Mouse (Mus musculus): ENCODE results near the gene Hoxb5.

Hoxb5 gene

DNA sequence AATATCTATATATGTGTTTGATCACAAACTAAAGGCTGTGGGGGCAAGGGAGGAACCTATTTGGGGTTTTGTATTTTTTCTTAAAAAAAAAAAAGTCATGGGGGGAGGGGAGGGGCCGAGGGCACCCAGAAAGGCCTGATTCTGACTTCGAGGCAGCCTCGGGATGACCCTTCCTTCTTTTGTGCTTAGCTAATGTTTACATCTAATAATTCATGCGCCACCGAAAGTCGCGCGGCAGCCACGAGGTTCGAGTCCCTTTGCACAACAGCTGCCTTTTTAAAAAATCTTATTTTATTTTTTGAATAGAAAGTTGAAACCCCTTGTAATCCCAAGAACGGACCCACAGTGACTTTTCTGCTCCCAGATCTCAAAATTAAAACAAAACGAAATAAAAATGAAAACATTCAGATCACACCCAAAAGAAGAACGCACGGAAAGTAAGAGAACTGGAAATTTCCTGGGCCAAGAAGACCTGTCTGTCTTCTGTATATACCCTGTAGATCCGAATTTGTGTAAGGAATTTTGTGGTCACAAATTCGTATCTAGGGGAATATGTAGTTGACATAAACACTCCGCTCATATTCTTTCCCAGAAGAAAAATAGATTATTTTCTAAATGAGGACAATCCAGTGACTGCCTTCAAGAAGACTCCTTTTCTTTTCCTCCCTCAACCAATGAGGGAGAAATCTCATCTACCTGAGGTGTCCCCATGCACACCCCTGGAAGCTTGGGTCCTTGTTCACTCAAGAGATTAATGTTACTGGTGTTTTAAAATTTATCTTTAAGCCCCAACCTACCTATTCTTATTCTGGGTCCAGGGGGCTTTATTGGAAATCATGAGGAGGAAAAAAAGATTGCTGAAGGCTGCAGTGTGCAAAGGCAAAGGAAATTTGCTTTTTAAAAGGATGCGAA is 13.8 kb downstream of the Hoxb5 start:
- no peak for DNase-seq (ENCODE audit: extremely low read depth, insufficient read length, low spot score)

- no peak for DNase-seq (ENCODE audit: extremely low read depth, insufficient read length, low spot score)
Measured at GRCm38 (mm10) chr11:96317608-96318367, 14.7 kb downstream of the Hoxb5 start, which contains the start of gene Hoxb4. Gene Hoxb4 (plus strand): TSS chr11:96318267.

DNA sequence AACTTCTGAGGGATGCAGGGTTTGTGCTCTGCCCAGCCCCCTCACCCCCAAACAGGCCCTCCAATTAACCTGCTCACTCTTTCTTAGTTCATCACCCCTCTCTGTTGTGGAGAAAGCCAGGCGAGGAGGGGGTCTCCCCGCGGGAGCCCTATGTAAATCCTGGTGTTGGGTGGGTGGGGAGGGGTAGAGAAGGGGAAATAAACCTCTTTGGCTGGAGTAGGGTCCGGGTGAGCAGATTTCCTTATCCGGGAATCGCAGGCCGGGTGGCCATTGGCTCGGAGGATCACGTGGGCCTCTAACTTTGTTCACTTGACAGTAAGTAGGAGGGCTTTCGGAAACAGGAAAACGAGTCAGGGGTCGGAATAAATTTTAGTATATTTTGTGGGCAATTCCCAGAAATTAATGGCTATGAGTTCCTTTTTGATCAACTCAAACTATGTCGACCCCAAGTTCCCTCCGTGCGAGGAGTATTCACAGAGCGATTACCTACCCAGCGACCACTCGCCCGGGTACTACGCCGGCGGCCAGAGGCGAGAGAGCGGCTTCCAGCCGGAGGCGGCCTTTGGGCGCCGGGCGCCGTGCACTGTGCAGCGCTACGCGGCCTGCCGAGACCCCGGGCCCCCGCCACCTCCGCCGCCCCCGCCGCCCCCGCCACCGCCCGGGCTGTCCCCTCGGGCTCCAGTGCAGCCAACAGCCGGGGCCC is 15.4 kb downstream of the Hoxb5 start:
- DNase-seq (ENCODE audit: extremely low read depth, insufficient read length, low spot score), result peak; percentile 68

DNA sequence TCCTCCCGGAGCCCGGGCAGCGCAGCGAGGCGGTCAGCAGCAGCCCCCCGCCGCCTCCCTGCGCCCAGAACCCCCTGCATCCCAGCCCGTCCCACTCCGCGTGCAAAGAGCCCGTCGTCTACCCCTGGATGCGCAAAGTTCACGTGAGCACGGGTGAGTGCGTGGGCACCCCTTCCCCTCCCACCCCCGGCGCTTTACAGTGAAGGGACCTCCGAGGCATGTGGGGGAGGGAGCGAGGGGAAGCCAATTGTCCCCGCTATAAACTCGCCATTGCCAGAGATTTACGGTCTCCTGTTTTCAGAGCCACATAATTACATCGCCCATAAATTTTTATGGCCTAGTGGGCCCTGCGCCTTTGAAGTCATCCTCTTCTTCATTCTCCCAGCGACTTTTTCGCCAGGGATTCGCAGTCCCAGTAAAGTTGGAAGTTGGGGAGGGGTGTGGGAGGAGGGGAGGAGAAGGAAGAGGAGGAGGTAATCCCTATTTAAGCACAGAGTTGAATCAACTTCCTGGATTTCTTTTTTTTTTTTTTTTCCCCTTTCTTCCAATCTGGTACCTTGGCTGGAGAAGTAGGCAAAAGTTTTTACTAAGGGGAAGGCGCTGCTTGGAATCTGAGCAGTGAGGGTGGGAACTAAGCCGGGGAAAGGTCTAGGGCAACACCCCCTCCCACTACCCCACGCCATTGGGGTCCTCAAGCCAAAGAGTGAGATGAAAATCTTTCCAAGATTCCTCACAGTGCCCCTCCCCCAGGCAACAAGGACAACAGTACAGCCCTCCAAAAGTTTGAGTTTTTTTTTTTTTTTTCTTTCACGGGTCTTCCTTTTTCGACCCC is 16.2 kb downstream of the Hoxb5 start:
- DNase-seq (ENCODE audit: extremely low read depth, insufficient read length, low spot score), result peak; percentile 53

GRCm38 (mm10) chr11:96319910-96320309 is 16.8 kb downstream of the Hoxb5 start:
- DNase-seq (ENCODE audit: extremely low read depth, insufficient read length, low spot score), result peak; percentile 57

DNA sequence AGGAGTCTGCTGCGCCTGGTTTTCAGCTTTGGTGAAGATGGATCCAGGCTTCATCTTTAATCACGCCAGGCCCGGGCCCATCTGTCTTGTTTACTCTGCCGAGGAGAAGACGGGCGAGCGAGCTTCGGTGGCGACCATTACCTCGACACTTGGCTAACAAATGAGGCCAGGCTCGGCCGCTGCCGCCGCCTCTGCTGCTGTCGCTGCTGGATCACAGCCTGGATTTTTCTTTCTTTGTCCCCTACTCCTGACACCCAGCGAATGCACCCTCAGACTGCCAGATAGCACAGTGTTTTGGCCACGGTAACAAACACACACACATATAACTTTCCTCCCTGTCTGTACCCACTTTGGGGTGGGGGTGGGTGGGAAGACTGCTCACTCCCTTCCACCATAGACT is 17.6 kb downstream of the Hoxb5 start:
- DNase-seq (ENCODE audit: extremely low read depth, insufficient read length, low spot score), result no peak

DNA sequence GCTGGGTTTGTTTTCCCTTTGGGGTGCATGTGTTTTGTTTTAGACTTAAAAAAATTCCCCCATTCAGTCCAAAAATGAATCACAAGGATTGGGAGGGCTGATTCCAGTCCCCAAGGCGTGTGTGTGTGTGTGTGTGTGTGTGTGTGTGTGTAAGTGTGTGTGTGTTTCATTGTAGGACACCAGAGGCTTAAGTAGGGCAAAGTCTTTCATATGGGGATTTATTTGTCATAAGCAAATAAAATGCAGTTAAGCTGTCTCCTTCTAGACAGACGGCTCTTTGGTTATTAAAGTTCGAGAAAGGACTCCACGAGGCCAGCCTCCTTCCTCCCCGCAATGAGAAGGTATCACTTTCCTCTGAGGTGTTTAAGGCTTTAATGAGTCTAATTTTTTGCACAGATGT is 18.7 kb downstream of the Hoxb5 start:
- DNase-seq (ENCODE audit: extremely low read depth, insufficient read length, low spot score), result no peak

- DNase-seq (ENCODE audit: extremely low read depth, insufficient read length, low spot score), result no peak
Measured at GRCm38 (mm10) chr11:96322738-96323137, 19.6 kb downstream of the Hoxb5 start.

DNA sequence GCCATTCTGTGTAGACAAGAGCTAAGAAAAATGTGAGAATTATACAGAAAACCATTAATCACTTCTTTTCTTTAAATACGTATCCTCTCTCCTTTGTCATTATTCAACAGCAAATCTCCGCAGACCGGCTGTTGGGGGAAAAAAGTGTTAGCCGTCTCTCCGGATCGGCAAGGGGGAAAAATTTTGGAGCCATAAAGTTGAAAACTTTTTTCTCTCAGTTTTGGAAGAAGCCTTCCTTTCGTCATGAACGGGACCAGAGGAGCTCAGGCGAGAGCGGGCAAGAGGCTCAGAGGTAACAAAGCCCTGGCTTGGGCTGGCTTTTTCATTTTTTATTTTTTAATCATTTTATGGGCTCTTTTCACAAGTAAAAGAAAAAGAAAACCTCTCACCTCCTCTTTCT is 20.0 kb downstream of the Hoxb5 start, which contains the start of gene Hoxb3:
TSS of gene Hoxb3 (plus strand) at position 173 of the 400 bp plus-strand sequence.
- DNase-seq (ENCODE audit: extremely low read depth, insufficient read length, low spot score), result no peak

DNA sequence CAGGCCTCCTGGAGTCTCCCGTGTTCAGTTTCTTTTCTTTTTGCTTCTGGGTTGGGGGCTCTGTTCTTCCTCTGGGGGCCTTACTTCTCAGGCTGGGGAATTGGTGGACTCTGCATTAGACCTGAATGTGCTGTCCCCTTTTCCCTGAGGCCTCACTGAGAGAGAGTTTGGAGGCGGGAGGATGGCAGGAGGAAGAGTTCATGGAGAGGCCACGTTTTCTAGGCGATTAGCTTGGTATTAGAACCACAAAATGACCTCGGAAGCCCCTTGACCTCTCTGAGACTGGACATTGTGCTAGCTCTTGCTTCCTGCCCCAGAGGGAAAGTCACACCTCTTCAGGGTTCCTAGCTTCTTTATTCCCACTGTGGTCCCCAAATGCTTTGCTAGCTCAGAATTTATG is 21.0 kb downstream of the Hoxb5 start:
- no peak for DNase-seq (ENCODE audit: extremely low read depth, insufficient read length, low spot score)

- no peak for DNase-seq (ENCODE audit: extremely low read depth, insufficient read length, low spot score)
Measured at GRCm38 (mm10) chr11:96324965-96325364, 21.8 kb downstream of the Hoxb5 start.

- DNase-seq (ENCODE audit: extremely low read depth, insufficient read length, low spot score), result no peak
Measured at GRCm38 (mm10) chr11:96325747-96326212, 22.6 kb downstream of the Hoxb5 start.

DNA sequence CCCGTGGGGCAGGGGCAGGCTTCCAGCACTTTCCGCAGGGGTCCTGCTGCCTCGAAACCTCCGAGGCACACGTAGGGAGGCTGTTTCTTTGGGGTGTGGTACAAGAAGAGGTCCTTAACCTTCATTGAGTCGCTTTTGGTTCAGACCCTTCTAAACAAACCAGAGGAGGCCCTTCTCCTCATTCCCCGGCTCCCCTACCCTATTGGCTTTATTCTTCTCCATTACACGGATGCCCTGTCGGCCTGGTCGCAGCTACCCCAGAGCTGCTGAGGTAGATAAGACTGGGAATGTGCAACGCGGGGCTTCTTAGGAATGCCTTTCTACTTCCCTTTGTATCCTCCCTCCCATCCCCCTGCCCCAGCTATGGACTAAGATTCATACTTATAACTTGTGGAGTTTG is 23.6 kb downstream of the Hoxb5 start:
- no peak for DNase-seq (ENCODE audit: extremely low read depth, insufficient read length, low spot score)

DNA sequence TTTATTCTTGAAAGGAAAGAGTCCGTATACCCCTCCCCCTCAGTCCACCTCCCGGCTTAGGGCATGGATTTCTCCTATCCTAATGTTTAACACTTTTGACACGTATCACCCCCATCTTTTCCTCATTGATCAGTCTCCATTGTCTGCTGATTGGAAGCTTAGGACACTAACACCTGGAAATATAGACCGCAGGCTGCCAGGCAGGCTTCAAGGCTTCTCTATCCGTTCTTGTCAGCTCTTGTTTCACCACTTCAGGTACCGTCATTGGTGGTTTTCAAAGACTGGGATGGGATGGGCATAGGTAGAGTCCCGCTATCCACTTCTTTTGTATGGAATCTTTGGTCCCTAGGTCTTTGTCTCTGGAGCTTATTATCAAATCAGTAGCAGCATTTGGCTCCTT is 24.0 kb downstream of the Hoxb5 start:
- no peak for DNase-seq (ENCODE audit: extremely low read depth, insufficient read length, low spot score)

DNA sequence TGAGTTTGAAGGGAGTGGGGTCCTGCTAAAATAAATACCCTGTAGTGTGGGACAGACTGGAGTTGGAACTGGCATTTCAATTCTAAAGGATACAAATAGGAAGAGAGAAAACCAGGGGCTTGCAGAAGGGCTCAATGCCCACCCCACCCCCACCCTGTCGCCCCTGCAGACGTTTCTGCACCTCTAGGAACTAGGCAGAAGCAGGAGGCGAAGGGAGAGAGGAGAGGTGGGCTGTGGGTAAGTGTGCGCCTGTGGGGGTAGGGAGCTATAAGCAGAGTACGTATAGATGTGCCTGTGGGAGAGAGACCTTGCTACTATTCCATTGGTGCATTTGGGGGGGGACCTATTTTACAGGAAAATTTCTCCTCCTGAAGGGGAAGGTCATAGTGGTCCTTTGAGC is 24.6 kb downstream of the Hoxb5 start:
- no peak for DNase-seq (ENCODE audit: extremely low read depth, insufficient read length, low spot score)

- DNase-seq (ENCODE audit: extremely low read depth, insufficient read length, low spot score), result no peak
Measured at GRCm38 (mm10) chr11:96328605-96329004, 25.5 kb downstream of the Hoxb5 start.

GRCm38 (mm10) chr11:96332105-96332504 is 29.0 kb downstream of the Hoxb5 start:
- no peak for DNase-seq (ENCODE audit: extremely low read depth, insufficient read length, low spot score)

DNA sequence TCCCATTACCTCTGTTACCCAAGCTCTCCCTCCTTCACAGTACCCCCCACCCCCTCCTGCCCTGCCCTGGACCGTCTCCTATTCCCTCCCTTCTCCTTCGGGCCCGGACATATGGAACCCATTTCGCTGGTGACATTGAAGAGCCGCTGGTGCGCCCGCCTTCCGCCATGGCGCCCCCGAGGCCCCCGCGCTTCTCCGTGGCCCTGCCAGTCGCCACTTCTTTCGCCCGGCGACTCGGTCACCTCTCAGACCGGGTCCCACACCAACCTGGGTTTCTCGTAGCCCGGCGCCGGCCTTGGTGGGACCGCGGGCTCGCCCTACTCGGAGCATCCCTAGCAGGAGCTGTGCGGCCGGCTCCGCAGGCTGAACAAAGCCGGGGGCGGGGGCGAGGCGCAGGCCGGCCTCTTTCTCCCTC is 29.5 kb downstream of the Hoxb5 start:
- DNase-seq (ENCODE audit: extremely low read depth, insufficient read length, low spot score), result no peak

DNA sequence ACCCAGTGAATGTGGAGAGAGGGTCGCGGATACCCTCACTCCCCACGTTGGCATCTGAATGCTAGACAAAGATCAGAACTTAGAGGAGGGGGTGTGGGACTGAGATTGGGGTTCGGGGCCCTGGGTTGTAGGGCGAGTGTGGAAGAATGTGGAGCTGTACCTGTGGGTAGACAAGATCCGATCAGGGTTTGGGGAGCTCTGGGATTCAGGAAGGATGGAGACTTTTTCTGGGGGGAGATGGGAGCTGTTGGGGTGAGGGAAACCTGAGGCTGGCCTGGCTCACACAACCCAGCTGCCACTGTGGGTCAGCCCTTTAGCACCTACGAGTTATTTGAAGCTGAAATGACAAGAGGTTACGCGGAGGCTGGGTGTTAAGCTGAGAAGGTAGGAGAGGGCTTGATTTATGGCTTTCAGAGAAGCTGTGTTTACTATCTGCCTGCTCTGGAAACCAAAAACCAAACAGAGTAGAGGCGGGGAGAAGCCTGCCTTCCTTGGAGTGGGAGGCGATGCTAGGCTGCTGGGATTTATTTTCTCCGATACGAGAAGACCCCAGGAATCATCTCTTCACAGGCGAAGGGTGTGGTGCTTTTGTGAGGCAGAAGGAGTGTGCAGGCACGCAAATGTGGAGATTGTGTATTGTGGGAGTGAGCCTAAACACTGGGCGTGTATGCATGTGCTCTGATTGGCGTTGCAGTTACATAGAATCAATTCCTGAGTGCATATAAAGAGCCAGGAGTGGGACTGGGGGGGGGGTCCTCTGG is 30.3 kb downstream of the Hoxb5 start:
- DNase-seq (ENCODE audit: extremely low read depth, insufficient read length, low spot score), result no peak

Data from 3134 (cell line).